Mouse (Mus musculus) hindbrain, embryonic 12.5 days (tissue): Measurements from ENCODE around the gene Olfr317. TPM values are rescaled to one million over a fixed set of nuclear protein-coding genes. Genes with fewer than 3 reads are reported as not detected.
"Not testable (repeated sequence)": the region's sequence is repeated elsewhere in the genome, so short reads cannot be mapped to it uniquely, and the experiment has no call there.

ENCODE experiments used
- ATAC-seq: fragments of 200-750 bp; cut with Nextera tagmentation; 2 replicates; pipeline ENCODE4 v1.8.0; 2017; ENCODE audit warnings: moderate TSS enrichment; ENCODE audit not compliant: low FRiP score
- H3K27ac ChIP-seq: fragments of 300-500 bp; sonication (generic); 2 replicates; pipeline ENCODE4 v1.5.1; 2016; ENCODE audit warnings: mild to moderate bottlenecking
- H3K27me3 ChIP-seq: fragments of 300-500 bp; sonication (generic); 2 replicates; pipeline ENCODE4 v1.6.1; 2016; ENCODE audit warnings: mild to moderate bottlenecking
- H3K36me3 ChIP-seq: fragments of 300-500 bp; sonication (generic); 2 replicates; pipeline ENCODE4 v1.6.1; 2016; ENCODE audit warnings: mild to moderate bottlenecking
- H3K4me1 ChIP-seq: fragments of 300-500 bp; sonication (generic); 2 replicates; pipeline ENCODE4 v1.6.1; 2016
- H3K4me2 ChIP-seq: fragments of 300-500 bp; sonication (generic); replicated peaks from 2 replicates; pipeline ENCODE4 v1.6.1; 2016; ENCODE audit warnings: mild to moderate bottlenecking
- H3K4me3 ChIP-seq: fragments of 300-500 bp; sonication (generic); 2 replicates; pipeline ENCODE4 v1.5.1; 2016; ENCODE audit warnings: mild to moderate bottlenecking
- H3K9ac ChIP-seq: fragments of 300-500 bp; sonication (generic); 2 replicates; pipeline ENCODE4 v1.6.1; 2016; ENCODE audit warnings: mild to moderate bottlenecking, moderate library complexity
- H3K9me3 ChIP-seq: fragments of 300-500 bp; sonication (generic); replicated peaks from 2 replicates; pipeline ENCODE4 v1.6.1; 2016; ENCODE audit warnings: mild to moderate bottlenecking
- WGBS: fragments of 180-500 bp; shearing (Covaris S2); methylation state at CpG from one replicate; pipeline ENCODE4 v1.1.7; 2016; 5-methylcytosine and 5-hydroxymethylcytosine counted together
- polyA plus RNA-seq: library from polyadenylated mRNA; unstranded; fragments of >200 nt; fragmentation: Nextera tagmentation; extraction: Ambion mirVana; gene quantifications from 2 replicates; pipeline ENCODE4 v1.2.1, GENCODE M21; 2016

Gene Olfr317
- polyA plus RNA-seq, result 0.10 and 0.12 TPM in 2 replicates

DNA sequence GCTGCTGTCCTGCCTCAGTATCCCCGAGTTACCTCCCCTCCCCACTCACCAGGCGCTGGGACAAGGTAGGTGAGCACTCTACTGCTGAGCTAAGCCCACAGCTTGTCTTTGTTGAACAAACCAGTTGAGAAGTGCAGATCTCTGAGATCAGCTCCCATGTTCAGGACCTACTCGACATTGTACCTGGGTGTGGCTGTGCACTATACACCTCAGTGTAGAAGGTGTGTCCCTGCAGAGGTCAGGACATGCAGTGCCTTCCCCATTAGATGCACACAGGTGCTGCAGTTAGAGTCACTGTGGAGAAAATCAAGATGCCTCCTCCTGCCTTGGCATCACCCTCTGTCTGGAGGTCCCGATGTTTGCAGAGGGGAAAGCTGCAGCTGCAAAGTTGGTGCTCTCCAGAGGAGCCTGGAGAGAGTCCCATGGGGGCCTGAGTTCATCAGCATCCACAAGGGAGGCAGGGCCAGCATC lies at the start of gene Olfr317:
Gene Olfr317 (minus strand): TSS at position 421 of the 471 bp plus-strand sequence.
- no peaks in the 10 kb centered on the region for H3K27me3 ChIP-seq
- H3K36me3 ChIP-seq, result no peaks in the 10 kb centered on the region
- H3K27ac ChIP-seq, result no peak within 1 kb of the TSS
- no peak within 1 kb of the TSS for H3K9ac ChIP-seq
- 79% methylated on average over 4 of the region's 4 CpGs for WGBS
- H3K9me3 ChIP-seq, result no peaks in the 10 kb centered on the region
- H3K4me1 ChIP-seq, result no peaks in the 10 kb centered on the region
- ATAC-seq, result no peak
- no peak within 1 kb of the TSS for H3K4me2 ChIP-seq
- no peak within 1 kb of the TSS for H3K4me3 ChIP-seq

DNA sequence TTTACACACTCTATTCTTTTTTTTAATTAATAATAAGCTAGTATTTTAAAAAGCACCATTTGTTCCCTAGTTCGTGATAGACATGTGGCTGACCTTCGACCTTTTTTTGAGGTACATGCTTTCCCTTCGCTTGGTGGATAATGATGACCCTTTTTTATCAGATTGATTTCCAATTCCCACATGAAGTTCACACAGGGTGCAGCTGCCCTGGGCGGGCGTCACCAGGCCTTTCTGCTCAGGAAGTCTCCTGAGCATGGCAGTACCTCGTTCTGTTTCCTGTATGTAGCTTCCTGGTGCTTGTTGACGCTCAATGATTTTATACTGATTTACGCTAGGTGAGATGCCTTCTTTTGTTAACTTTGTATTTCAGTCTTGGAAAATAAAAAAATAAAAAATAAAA lies 49.3 kb upstream of the Olfr317 start:
- no peak overlapping the region for H3K9ac ChIP-seq
- H3K4me3 ChIP-seq, result no peak overlapping the region
- ATAC-seq, result no peak
- H3K4me2 ChIP-seq, result no peak overlapping the region
- no peaks in the 10 kb centered on the region for H3K9me3 ChIP-seq
- H3K36me3 ChIP-seq, result no peaks in the 10 kb centered on the region
- peaks cover 5% of the 10 kb centered on the region; the same call in 1 of the 2 replicates for H3K4me1 ChIP-seq
- H3K27ac ChIP-seq, result no peak overlapping the region
- WGBS, result 75% methylated on average over 8 of the region's 8 CpGs
- H3K27me3 ChIP-seq, result no peaks in the 10 kb centered on the region

DNA sequence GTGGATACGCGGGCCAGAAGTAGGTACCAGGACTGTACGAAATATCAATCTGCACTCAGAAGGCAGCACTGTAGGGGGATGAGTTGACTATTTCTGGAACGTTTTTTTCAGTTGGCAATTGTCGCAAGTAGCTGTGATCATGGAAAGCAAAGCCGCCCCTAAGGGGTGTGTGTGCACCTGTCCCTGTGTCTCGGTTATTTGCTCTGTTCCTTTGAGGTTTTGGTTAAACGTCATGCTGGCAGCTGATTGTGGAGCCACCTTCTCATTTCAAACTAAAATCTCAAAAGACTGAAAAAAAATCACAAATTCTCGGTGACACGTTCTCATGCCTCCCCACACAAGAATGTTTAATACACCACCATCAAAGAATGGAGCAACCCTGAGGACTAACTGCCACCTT lies 48.6 kb upstream of the Olfr317 start:
- no peak for ATAC-seq
- WGBS, result 91% methylated on average over 10 of the region's 10 CpGs

DNA sequence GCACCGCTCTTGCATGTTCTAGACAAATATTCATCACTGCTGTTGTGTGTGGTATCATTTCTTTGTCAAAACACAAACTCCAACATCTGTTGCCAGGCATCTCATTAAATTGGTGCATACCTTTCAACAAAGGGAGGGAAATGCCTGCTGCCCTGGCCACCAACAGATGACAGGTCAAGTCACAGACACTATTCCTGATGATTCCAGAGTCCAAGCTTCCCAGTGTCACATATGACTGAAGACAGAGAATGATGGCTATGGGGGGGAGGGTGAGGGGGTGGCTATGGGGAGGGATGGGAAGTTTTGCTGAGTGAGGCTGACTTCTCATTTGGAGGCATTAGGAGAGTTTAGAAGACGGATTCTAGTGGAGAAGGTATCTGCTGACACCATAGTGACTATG lies 45.2 kb upstream of the Olfr317 start:
- no peak overlapping the region for H3K27ac ChIP-seq
- no peaks in the 10 kb centered on the region for H3K27me3 ChIP-seq
- H3K4me1 ChIP-seq, result peaks cover under 1% of the 10 kb centered on the region; the same call in 1 of the 2 replicates
- ATAC-seq, result no peak
- H3K36me3 ChIP-seq, result no peaks in the 10 kb centered on the region
- H3K9me3 ChIP-seq, result no peaks in the 10 kb centered on the region
- WGBS, result 81% methylated on average over 2 of the region's 2 CpGs
- no peak overlapping the region for H3K4me3 ChIP-seq
- H3K4me2 ChIP-seq, result no peak overlapping the region
- no peak overlapping the region for H3K9ac ChIP-seq

More for the DNA sequence above, 48.6 kb upstream of the Olfr317 start:
- H3K9me3 ChIP-seq, result no peaks in the 10 kb centered on the region
- H3K4me1 ChIP-seq, result peaks cover 5% of the 10 kb centered on the region; the same call in 1 of the 2 replicates
- H3K4me3 ChIP-seq, result no peak overlapping the region
- no peak overlapping the region for H3K4me2 ChIP-seq
- H3K9ac ChIP-seq, result no peak overlapping the region
- H3K27ac ChIP-seq, result no peak overlapping the region
- H3K36me3 ChIP-seq, result no peaks in the 10 kb centered on the region
- H3K27me3 ChIP-seq, result no peaks in the 10 kb centered on the region

DNA sequence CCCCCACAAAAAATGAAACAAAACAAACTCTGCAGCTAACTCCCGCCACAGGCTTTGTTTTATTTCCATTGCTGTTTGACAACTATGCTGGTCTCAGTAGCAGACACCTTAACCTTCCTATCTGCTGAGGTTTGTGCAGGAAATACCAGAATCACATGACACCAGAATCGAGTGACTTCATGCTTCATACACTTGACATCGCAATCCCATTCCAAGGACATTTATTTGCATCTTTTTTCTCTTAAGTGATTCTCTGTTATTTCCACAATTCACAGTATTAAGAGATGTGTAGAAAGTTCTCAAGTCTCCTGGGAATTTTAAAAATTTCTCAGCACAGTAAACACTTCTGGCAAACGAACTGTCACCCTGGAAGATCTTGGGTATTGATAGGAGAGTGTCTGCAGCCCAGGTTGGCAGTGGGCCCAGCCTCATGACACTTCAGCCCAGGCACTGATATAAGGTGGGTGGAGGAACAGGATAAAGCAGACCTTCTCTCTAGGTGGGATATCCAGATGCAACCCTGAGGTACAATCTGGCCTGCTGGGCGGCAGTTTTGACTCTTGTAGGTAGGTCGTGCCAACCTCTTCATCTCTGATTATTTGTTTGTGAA lies 43.6 kb upstream of the Olfr317 start, which contains the start of gene Olfr314:
Gene Olfr314 (plus strand): TSS at position 473 of the 610 bp plus-strand sequence.
- Histone ChIP-seq H3K4me1 (no peaks in the 10 kb centered on the region), H3K27ac (no peak within 1 kb of the TSS), H3K9ac (no peak within 1 kb of the TSS), H3K27me3 (no peaks in the 10 kb centered on the region), H3K4me2 (no peak within 1 kb of the TSS), H3K4me3 (no peak within 1 kb of the TSS), H3K36me3 (no peaks in the 10 kb centered on the region), H3K9me3 (no peaks in the 10 kb centered on the region)
- 81% methylated on average over 6 of the region's 6 CpGs for WGBS
- no peak for ATAC-seq

DNA sequence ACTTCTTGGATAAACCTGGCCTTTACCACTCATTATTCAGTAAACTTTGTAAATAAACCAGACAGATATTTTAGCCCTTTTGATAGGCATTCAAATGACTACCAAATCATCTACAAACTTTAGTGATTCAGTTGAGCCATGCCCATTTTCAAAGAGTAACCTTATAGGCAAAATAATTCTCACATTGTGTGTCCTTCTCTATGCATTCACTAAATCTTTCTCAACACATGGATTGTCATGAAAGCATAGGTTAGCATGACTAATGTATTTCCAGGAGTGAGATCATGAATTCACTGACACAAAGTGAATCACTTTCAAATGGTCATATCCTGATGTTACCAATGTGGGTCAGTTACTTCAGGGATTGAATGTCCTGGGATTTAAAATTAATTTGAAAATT lies 33.9 kb upstream of the Olfr317 start, which contains the start of gene Olfr315:
Gene Olfr315 (plus strand): TSS at position 301 of the 400 bp plus-strand sequence.
- Histone ChIP-seq H3K27ac (no peak within 1 kb of the TSS), H3K36me3 (no peaks in the 10 kb centered on the region), H3K4me3 (no peak within 1 kb of the TSS), H3K9me3 (no peaks in the 10 kb centered on the region), H3K4me1 (no peaks in the 10 kb centered on the region), H3K9ac (no peak within 1 kb of the TSS), H3K27me3 (0 out of 2 replicates have a peak, but pooled peaks cover 2% of the 10 kb centered on the region), H3K4me2 (no peak within 1 kb of the TSS)
- no peak for ATAC-seq

DNA sequence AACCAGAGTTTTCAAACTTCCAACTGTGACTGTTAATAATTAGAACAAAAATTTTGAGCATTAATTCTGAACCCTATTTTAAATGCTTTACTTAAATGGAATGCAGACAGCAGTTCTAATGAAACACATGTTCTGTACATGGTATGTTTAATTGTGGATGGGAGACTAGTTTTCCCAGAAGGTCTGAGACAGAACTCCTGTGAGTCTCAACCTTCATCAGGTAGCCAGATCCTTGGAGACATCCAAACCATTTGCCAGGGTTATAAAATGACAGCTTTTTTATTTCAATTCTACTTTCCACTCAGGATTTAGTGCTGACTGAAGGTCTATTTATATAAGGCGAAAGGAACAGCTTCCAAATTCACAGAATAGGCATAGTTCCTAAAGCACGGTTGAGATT lies 13.4 kb upstream of the Olfr317 start, which contains the start of gene Olfr316:
Gene Olfr316 (plus strand): TSS at position 301 of the 400 bp plus-strand sequence.
- H3K27me3 ChIP-seq, result no peaks in the 10 kb centered on the region
- H3K9me3 ChIP-seq, result no peaks in the 10 kb centered on the region
- no peak within 1 kb of the TSS for H3K27ac ChIP-seq
- ATAC-seq, result no peak
- H3K4me3 ChIP-seq, result no peak within 1 kb of the TSS
- H3K9ac ChIP-seq, result no peak within 1 kb of the TSS
- WGBS, result 88% methylated on average over 2 of the region's 2 CpGs
- H3K4me2 ChIP-seq, result no peak within 1 kb of the TSS
- no peaks in the 10 kb centered on the region for H3K36me3 ChIP-seq
- no peaks in the 10 kb centered on the region for H3K4me1 ChIP-seq

DNA sequence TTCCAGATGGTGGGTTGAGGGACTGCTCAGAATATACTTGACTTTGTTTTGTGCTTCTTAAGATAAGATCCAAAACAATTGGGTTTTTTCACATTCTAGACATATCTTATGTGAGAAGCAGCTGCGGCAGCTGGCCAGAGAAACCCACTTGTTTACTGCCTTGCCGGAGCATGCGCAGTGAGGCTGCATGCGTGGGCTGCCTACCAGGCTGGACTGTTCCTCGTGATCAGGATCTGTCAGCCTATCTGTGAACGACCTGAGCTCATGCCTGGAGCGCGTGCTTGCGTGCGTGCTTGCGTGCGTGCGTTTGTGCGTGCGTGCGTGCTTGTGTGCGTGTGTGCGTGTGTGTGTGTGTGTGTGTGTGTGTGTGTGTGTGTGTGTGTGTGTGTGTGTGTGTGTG lies 12.1 kb upstream of the Olfr317 start:
- H3K9ac ChIP-seq, H3K36me3 ChIP-seq, H3K4me3 ChIP-seq, H3K4me1 ChIP-seq, H3K27me3 ChIP-seq, H3K27ac ChIP-seq, ATAC-seq, H3K9me3 ChIP-seq, H3K4me2 ChIP-seq: not testable (repeated sequence)
- 83% methylated on average over 18 of the region's 18 CpGs for WGBS

DNA sequence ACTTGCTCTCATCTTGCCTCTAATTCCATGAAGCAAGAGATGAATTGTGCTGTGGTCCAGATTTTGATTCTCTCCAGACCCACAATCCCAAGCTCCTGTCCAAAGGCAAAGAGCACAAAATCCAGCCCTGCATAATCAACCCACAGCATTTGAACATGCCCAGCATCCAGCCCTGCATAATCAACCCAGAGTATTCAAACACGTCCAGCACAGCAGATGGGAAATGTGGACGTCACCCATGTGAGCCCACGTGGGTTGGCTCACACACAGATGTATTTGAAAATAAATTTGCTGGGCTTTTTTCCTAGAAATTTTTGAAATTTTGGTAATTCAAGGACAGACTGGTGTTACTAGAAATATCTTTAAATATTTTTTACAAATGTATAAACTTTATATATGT lies 5.6 kb downstream of the Olfr317 start:
- Histone ChIP-seq H3K36me3 (no peaks in the 10 kb centered on the region), H3K4me3 (no peak overlapping the region), H3K27ac (no peak overlapping the region), H3K9ac (no peak overlapping the region), H3K9me3 (no peaks in the 10 kb centered on the region), H3K4me1 (no peaks in the 10 kb centered on the region), H3K27me3 (no peaks in the 10 kb centered on the region), H3K4me2 (no peak overlapping the region)
- WGBS, result 55% methylated on average over 3 of the region's 3 CpGs
- ATAC-seq, result no peak

DNA sequence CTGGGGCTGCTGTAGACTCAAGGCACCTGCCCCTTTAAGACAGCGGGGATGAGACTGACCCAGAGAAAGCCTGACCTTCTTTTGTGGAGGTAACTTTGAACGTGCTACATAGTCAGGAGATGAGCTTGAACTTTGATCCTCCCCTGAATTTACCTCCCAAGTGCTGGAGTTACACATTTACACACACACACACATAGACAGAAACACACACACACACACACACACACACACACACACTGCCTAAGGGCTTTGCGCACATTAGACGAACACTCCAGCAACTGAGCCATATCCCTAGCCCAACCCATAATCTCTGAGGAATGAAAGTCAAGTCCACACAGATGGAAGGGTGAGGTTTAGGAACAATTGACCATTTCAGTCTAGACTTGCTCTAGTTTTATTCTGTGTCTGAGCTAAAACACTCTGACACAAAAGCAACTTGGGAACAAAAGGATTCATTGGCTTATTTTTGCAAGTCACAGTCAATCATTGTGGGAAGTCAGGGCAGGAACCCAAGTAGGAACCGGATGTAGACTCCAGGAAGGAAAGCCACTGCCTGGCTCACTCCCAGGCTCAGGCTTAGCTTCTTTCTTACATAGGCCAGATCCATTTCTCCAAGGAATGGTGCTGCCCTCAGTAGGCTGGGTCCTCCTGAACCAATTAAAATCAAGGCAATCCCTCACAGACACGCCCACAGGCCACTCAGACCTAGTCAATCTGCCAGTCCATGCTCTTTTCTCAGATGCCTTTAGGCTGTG lies 10.9 kb downstream of the Olfr317 start:
- WGBS, result 77% methylated on average over 6 of the region's 6 CpGs
- not testable (repeated sequence) for H3K27me3 ChIP-seq, ATAC-seq

DNA sequence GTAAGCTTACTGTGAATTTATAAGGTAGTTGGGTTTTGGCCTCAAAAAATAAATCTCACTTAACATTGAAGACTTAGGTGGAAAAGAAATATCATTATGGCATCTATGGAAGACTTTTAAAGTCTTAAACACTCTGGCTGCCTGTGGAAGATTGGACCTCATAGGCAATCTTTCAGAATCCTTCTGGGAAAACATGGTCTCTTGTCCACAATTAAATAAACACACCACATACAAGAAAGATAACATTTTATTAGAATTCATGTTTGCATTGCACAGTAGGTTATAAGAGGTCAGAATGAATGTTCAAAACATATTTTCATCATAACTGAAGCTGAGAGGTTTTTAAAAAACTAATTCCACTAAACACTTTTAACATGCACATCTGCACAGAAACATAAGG lies 15.1 kb downstream of the Olfr317 start, which contains the start of gene Olfr318:
Gene Olfr318 (minus strand): TSS at position 101 of the 400 bp plus-strand sequence.
- Histone ChIP-seq H3K36me3 (no peaks in the 10 kb centered on the region), H3K27ac (no peak within 1 kb of the TSS), H3K4me3 (no peak within 1 kb of the TSS), H3K4me1 (no peaks in the 10 kb centered on the region), H3K27me3 (no peaks in the 10 kb centered on the region), H3K9ac (no peak within 1 kb of the TSS), H3K4me2 (no peak within 1 kb of the TSS), H3K9me3 (no peaks in the 10 kb centered on the region)
- no peak for ATAC-seq

More for the DNA sequence above, 10.9 kb downstream of the Olfr317 start:
- not testable (repeated sequence) for H3K4me2 ChIP-seq, H3K9ac ChIP-seq, H3K4me3 ChIP-seq, H3K36me3 ChIP-seq, H3K27ac ChIP-seq, H3K4me1 ChIP-seq, H3K9me3 ChIP-seq

DNA sequence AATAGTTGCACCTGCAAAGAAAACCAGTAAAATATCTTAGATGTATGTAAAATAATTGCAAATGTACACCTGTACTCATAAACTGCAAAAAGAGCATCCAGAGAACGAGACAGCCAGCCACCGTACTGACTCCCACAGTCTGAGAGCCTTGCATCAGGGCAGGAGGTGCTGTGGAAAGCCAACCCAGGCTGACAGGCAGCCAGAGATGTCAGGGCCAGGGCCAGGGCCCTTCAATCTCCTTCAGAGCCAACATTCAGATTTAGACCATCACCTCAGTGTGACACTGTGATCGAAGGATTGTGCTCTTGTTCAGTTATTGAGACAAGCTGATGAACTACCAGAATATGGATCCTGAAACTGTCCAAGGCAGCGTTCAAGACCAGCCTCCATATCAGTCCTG lies 19.3 kb downstream of the Olfr317 start:
- H3K9me3 ChIP-seq, result no peaks in the 10 kb centered on the region
- H3K27ac ChIP-seq, result no peak overlapping the region
- no peak overlapping the region for H3K4me2 ChIP-seq
- H3K4me3 ChIP-seq, result no peak overlapping the region
- WGBS, result 88% methylated on average over 4 of the region's 4 CpGs
- H3K4me1 ChIP-seq, result no peaks in the 10 kb centered on the region
- no peak for ATAC-seq
- no peak overlapping the region for H3K9ac ChIP-seq
- H3K27me3 ChIP-seq, result no peaks in the 10 kb centered on the region
- no peaks in the 10 kb centered on the region for H3K36me3 ChIP-seq
